Mouse (Mus musculus): ENCODE measurements at regions not wholly inside any gene's neighbourhood (a gene's known extent, or its start where the extent isn't known, plus 50 kb on each side); places are given as distances from the start of the nearest gene placed in this dataset.

- TF ChIP-seq CTCF (IDR thresholded peaks at IDR 0.05; ENCODE audit: extremely low read depth, insufficient read depth, low read length) (no peak), POLR2A (IDR thresholded peaks at IDR 0.05; ENCODE audit: extremely low read depth, insufficient read depth, low read length) (no peak)
Observed at GRCm38 (mm10) chr3:148658368-148658767, 332.0 kb downstream of the Adgrl2 start.
